Mouse (Mus musculus) brain, embryonic 14.5 days (tissue): ENCODE results near the gene BC051142.

Experiments used
- CTCF ChIP-seq: fragments of 200-500 bp; IDR thresholded peaks from 2 replicates; pipeline ENCODE4 v1.5.1; 2012; ENCODE audit warnings: inconsistent platforms, mild to moderate bottlenecking, moderate library complexity, borderline replicate concordance; ENCODE audit not compliant: insufficient read depth, insufficient read length; ENCODE audit errors: extremely low read depth
- POLR2A ChIP-seq: fragments of 200-500 bp; IDR thresholded peaks from 2 replicates; pipeline ENCODE4 v1.6.1; 2012; ENCODE audit warnings: mild to moderate bottlenecking, inconsistent platforms, borderline replicate concordance; ENCODE audit not compliant: poor library complexity, insufficient read depth, insufficient read length, severe bottlenecking; ENCODE audit errors: extremely low read depth

DNA sequence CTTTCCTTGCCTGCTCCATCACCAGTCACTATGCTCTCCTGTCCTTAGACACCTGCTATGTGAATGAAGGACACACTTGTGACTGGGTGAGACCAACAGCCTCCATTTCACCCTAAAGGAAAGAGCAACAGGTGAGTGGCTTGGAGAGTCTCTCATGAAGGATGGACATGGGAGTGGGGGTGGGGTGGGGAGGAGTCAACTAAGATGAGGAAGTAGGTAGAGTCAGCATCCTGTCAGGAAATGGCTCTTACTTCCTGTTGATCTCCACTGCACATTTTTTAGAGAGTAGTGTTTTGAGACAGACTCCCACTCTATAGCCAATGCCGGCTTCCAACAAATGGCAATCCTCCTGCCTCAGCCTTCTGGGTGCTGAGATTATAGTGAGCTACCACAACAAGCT, 43.7 kb upstream of the BC051142 start:
- TF ChIP-seq POLR2A: no peak
- TF ChIP-seq CTCF: no peak
